Mouse (Mus musculus) regulatory T cell (primary cell): ENCODE measurements around the gene Samd4b.

Experiments used
- in situ Hi-C: fragments of 300-600 bp; cut with MboI, MseI; formaldehyde crosslinking; loops from one replicate; pipeline ENCODE4 v1.15.1; 2025; ENCODE audit warnings: high pct_unique_total_duplicates

The Samd4b gene

DNA sequence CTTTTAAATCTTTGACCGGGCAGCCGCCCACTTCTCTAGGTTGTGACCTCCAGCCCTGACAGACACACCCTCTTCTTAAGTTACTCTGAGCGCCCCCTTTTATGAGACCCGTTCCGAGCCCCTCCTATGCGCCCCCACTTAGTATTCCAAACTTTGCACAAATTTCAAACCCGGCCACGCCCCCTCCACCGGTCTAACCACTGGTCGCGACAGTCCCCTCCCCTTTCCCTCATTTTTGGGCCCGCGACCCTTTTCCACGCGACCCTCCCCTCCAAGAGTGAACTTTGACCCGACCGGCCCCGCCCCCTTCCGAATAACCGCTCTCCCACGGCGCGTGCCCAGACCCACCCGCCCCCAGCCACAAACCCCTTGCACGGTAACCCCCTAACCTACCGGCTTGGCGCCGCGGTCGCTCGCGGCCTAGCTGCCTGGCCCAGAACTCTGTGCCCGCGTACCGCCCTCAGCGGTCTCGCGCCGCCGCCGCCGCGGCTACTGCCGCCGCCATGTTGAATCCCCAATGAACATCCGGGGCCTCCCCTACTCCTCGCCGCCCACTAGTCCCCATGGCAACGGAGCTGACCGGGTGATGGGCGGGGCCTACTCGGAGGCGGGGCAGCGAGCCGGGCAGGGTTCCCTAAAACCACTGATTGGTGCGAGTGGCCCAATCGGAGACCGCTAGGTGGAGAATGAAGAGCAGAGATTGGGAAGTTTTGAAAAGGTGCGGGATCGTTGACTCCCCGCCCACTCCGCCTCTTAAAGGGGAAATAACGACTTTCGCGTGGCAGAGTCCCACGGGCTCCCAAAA, at the start of gene Samd4b, which contains the start of gene Pak4:
Gene Samd4b, minus strand, starts transcription at position 503 of the 805 bp plus-strand sequence.
Gene Pak4, minus strand, starts transcription at position 544 of the 805 bp plus-strand sequence.
- in situ Hi-C loops, result no loop called here

DNA sequence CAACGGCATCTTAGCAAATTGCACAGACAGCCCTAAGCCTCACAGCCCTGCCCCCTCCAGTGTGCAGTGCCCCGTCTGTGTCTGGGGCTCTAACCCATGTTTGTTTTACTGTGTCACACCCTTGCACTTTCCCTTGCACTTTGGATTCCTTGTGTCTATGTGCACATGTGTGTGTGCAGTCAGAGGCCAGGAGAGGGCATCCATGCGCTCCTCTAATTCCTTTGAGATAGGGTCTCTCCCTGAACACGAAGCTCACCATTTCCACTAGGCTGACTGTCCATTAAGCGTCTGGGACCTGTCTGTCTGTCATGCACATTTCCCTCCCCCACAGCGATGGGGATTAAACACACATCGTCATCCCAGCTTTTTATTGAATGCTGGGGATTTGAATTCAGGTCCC, 49.1 kb upstream of the Samd4b start:
- in situ Hi-C loops, result loop anchor here (5.0 kb wide), 1 partner anchor 80 kb away; no protein-coding TSS in a partner anchor

DNA sequence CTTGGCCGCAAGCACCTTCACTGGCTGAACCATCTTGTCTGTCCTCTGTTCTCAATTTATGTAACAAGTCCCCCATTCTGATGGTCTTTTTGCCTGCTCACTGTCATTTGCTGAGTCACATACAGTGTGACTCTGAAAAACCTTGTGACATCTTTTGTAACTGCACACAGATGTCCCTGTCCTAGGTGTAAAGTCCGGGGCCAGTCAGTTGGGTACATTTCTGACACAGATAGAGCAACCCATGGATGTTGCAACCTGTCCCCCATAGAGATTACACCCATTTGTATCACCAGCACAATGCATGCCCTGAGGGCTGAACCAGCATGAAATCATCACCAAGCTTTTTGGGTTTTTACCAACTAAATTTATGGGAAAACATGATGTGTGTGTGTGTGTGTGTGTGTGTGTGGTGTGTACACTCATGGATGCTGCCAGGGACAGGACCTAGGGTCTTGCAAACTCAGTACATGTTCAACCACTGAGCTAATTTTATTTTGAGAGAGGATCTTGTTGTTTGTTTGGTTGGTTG, 48.1 kb upstream of the Samd4b start:
- in situ Hi-C loops, result loop anchor here (5.0 kb wide), 1 partner anchor 81 kb away; no protein-coding TSS in a partner anchor

DNA sequence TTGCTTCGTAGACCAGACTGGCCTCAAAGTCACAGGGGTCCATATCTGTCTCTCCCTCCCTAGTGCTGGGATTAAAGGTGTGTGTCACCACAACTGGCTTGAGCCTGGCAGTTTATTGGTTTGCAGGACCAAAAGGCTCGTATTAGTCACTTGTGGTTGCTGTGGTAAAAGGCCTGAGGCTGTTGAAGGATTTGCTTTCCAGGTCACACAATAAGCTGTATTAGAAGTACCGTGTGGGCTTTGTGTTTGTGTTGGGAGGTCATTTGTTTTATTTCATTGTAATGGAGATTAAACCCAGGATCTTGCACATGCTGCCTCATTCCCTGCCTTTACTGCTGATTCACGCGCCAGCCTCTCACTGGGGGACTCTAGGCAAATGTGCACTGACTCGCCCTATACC, 47.4 kb upstream of the Samd4b start:
- in situ Hi-C loops, result loop anchor here (5.0 kb wide), 1 partner anchor 82 kb away; no protein-coding TSS in a partner anchor

DNA sequence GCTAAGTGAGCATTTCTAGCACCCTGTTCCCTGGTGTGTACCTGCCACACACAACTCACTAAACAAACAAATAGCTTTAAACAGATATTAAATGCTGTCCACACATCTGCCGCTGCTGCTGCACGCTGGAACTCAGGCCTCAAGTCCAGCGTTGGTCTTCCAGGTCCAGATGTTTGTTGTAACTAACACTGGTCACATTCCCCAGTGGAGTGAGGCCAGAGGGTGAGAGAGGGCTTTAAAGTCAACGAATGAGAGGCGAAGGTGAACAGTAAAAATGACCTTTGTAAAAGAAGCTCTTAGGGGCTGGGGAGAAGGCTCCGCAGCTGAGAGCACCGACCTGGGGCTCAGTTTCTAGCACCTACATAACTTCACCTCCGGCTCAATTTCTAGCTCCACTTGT, 43.6 kb upstream of the Samd4b start:
- in situ Hi-C loops, result no loop called here

DNA sequence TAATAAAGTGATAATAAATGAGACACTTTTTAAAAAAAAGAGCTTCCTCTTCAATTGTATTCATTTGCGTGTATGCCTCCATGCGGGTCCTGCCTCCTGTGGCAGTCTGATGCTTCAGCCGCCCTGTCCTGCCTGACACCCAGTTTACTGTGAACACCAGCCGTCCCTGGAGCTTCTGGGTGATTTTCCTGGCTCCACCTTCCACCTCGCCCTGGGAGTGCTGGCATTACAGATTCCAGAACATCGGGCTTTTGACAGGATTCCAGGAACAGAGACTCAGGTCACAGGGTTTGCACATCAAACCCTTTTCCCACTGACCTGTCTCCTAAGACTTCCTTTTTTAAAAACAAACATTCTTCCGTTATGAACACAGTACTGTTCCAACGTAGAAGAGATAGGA, 39.6 kb upstream of the Samd4b start:
- in situ Hi-C loops, result no loop called here

GRCm38 (mm10) chr7:28634128-28634527, 36.2 kb upstream of the Samd4b start:
- in situ Hi-C loops, result no loop called here

DNA sequence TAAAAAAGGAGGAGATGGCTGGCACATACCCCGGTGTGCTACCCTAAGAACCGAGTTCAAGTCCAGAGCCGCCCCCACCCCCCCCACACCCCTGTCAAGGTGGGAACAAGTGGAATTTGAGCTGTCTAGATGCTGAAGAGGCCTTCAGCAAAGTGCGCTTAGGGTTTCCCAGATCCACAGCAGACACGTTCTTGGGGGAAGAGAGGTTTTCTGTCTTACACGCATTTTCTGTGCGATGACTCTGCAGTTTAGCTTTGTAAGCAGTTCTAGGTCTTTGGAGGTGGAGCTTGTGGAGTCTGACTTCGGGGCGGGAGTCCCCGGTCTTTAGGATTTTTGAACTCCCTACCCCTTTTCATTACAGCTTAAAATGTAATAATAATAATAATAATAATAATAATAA, 33.1 kb upstream of the Samd4b start, which contains the start of gene Acp7:
Gene Acp7, minus strand, starts transcription at position 260 of the 400 bp plus-strand sequence.
- in situ Hi-C loops, result no loop called here

- in situ Hi-C loops, result no loop called here
These were observed 26.8 kb upstream of the Samd4b start for GRCm38 (mm10) chr7:28624791-28625190.

GRCm38 (mm10) chr7:28619098-28619715, 21.3 kb upstream of the Samd4b start:
- in situ Hi-C loops, result no loop called here

DNA sequence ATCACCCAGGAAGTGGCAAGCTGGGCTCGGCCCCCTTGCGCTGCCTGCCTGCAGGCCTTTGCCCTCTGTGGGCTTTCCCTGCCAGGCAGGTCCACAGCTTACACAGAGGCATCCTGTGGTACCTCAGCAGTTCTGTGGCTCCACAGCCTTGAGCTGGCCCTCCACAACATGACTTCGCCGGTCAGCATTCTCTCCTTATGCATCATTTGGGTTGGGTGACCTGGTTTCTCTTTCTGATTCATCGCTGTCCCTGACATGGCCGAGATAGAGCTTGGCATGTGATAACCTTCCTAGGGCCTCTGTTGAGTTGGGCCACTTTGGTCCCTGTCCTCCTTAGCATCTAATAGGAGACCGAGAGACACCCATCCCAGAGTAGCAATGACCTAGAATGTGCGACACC, 8.0 kb upstream of the Samd4b start:
- in situ Hi-C loops, result loop anchor here (5.0 kb wide), 1 partner anchor 174 kb away; no protein-coding TSS in a partner anchor

DNA sequence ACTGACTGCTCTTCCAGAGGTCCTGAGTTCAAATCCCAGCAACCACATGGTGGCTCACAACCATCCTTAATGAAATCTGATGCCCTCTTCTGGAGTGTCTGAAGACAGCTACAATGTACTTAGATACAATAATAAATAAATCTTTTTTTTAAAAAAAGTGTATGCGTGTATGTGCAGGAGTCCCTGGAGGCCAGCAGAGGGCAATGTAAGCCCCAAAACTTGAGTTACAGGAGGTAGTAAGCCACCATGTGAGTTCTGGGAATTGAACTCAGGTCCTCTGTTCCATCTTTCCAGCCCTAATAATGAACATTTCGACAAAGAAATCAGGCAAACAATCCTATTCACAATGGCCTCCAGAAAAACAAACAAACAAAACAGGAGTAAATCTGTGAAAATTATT, 5.8 kb upstream of the Samd4b start:
- in situ Hi-C loops, result loop anchor here (5.0 kb wide), 2 partner anchors 36 to 124 kb away; no protein-coding TSS in a partner anchor

- in situ Hi-C loops, result loop anchor here (5.0 kb wide), 2 partner anchors 36 to 124 kb away; no protein-coding TSS in a partner anchor
These were observed 5.2 kb upstream of the Samd4b start for GRCm38 (mm10) chr7:28603136-28603535.

DNA sequence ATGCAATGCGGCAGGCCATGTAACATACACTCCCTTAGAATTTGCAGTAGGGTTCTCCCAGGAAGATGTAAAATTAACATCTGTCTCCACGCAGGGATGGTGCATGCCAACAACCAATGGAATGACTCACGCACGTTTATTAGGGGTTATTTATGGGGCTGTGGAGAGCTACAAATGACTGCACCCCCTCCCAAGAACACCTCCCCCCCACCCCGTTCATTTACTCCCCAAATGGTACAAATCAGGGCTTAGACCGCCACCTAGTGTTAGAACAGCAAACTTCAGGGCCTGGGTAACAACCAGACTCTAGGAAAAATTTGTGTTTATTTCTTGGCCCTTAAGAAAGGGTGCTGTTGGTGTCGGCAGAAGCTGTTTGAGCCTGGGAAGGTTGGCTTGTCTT, 3.7 kb upstream of the Samd4b start:
- in situ Hi-C loops, result loop anchor here (5.0 kb wide), 2 partner anchors 34 to 126 kb away; no protein-coding TSS in a partner anchor

DNA sequence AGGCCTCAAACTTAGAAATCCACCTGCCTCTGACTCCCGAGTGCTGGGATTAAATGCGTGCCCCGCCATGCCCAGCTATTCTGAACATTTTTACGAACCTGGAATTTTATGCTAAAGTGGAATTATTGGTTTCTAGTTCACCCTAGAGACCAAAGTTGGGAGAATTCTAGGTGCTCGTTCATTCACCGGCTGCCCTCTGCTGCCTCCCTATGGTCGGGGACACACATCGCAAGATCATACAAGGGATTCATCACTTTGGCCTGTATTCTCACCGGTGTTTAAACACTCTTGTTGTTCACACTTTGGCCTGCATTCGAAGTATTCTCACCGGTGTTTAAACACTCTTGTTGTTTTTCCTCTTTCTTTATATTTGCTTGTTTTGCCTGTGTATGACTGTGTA, 3.1 kb upstream of the Samd4b start:
- in situ Hi-C loops, result loop anchor here (5.0 kb wide), 2 partner anchors 34 to 126 kb away; no protein-coding TSS in a partner anchor

DNA sequence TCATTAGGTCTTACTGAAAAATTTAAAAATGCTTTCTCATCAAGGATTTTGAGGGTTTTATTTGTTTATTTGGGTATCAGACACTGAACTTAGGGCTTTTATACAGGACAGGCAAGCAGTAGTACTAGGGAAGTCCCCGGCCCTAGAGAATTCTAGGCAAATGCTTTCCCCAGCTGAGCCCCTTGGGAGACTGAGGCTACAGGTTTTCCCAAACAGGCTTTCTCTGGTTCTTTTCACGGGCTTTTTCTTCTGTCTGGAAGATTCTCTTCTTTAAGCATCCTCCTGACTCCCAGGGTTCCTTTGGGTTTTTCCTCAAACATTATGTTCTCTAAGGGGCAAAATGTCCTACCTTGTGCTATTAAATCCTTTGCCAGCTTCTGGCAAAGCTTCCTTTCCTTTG, 1.0 kb upstream of the Samd4b start:
- in situ Hi-C loops, result no loop called here

DNA sequence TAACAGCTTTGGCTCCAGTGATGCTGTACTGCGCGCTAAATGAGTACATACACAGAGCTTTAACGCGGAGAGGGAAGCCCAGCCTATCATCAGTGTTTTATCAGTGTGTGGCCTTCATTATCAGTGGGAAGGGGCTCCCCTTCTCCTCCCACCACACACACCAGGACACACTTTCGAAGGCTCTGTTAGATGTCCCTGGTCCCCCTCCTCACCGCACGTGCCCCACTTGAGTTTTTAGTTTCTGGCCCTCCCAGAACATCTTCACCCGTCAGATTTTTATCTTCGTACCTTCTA, 720 bp downstream of the Samd4b start:
- in situ Hi-C loops, result no loop called here

- in situ Hi-C loops, result no loop called here
These were observed 1.3 kb downstream of the Samd4b start for GRCm38 (mm10) chr7:28596436-28597276.

DNA sequence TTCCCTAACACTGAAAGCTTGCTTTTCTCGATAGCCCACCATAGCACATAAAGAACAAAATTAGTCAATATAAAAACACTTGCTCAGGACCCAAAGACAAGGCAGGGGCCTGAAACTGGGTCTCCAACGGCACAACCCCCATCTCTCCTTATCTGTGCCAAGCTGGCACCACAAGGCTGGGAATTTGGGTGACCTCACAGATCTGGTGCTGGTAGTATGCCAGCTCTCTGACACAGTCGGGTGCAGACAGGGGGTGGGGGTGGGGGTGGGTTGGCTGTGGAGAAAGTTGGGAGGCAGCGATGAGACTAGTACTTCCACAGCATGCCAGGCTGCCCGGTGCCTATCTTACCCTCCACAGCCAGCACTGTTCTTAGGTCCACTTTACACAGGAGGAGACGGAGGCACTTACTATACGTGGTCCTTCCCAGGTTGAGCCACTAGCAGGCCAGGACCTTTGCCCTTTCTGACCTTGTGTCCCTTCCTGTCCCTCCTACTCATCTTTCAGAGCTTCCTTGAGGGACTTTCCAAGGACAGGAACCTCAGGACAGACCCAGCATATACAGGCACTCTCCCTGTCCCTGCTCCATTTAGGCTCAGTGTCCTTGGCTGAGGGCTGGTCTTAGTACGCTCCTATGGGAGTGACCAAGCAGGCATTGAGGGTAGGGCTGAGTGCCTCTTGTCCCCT, 2.1 kb downstream of the Samd4b start:
- in situ Hi-C loops, result no loop called here

DNA sequence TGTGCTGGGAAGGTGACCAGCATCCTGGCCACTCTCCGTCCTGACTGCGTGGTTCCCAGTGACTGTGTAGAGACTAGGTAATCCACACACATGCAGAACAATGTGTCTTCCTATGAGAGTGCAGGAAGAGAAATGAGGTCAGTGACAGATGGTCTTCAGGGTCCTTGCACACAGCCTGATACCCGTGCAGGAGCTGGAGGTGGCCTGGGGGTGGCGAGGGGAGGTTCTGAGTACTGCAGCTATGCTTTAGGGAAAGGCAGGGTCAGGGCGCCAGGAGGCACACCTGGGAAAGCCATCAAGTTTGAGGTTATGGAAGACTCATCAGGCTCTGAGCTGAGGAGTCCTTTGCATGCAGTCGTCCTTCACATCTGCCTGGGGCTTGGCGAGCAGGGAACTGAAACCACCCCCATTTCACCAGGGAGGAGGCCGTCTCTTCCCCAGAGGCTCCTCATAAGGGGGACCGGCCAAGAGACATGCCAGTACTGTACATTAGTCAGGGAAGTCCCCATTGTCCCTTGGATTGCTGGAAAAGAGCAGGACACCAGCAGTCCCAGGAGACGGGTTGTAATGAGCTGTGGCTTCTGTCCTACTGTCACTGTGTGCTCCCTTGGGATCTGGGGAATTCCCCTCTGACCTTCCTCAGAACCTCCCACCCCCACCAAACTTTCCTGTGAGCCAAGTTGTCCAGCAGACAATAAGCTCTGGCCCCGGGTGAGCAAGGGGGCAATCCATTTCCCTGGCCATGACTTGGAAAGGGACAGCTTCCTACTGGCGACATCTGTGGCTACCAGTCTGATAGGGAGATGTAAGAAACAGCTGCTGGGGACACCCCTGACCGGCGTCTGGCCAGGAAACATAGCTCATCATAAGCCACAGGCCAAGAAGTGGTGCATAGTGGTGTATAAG, 4.5 kb downstream of the Samd4b start:
- in situ Hi-C loops, result no loop called here
